ENCODE assay signal across 8 mouse cellular contexts in the genomic region with DNA sequence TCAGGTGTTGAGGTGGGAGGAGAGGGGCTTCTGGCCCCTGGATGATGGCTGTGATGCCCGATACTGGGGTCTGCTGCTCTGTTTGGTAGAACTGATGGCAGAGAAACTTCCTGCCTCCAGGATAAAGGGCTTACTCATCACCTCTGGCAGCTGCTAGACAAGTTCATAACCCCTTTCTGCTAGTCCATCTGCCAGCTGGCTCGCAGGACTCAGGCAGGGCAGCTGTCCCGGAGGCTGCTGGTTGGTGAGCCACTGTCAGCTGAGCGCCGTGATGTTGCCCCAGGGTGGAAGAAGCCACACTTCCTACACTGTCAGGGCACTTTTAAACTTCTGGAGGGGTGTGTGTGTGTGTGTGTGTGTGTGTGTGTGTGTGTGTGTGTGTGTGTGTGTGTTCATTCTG. TPM values are rescaled to one million over a fixed set of nuclear protein-coding genes. Genes with fewer than 3 reads are reported as not detected.
A peak's percentile ranks its signal among the peaks of the same experiment; 100 is the strongest.
DNase-seq lines count a peak whose midpoint lies in the region; ATAC-seq lines count a peak whose summit lies in the region.
"Not testable (repeated sequence)": the region's sequence is repeated elsewhere in the genome, so short reads cannot be mapped to it uniquely, and the experiment has no call there.

No protein-coding gene starts in this region.

- H3K27me3 ChIP-seq in limb, embryonic 13.5 days: not testable (repeated sequence)

- H3K4me2 ChIP-seq in limb, embryonic 13.5 days (replicated peaks): not testable (repeated sequence)

- peak; percentile 53 for DNase-seq in adrenal gland, adult 8-10 months
- peak; percentile 88 for DNase-seq in gastrocnemius, postnatal 25 days
- peak; percentile 71 to 75 for DNase-seq in heart, postnatal 36 days
- peak; percentile 64 for DNase-seq in lung, postnatal 36 days
- peak; percentile 86 for DNase-seq in skeletal muscle tissue, adult 2 months (ENCODE audit: low read depth, low spot score)
- peak; percentile 29 for DNase-seq in urinary bladder, postnatal 25 days (ENCODE audit: low spot score)

- peak; percentile 26; the same call in 1 of the 2 replicates for ATAC-seq in common myeloid progenitor, adult 5-6 weeks (replicated peaks; ENCODE audit: low read depth, poor library complexity, severe bottlenecking)
- peak; percentile 51; the same call in 1 of the 2 replicates for ATAC-seq in limb, embryonic 13.5 days (ENCODE audit: low FRiP score, low read depth)

- not testable (repeated sequence) for H3K4me1 ChIP-seq in limb, embryonic 13.5 days

- intact Hi-C loops in heart, postnatal 36 days (cut with DNase I): not testable (repeated sequence)

- not testable (repeated sequence) for H3K9ac ChIP-seq in limb, embryonic 13.5 days

- not testable (repeated sequence) for H3K27ac ChIP-seq in limb, embryonic 13.5 days

- WGBS in limb, embryonic 13.5 days: 69% methylated on average over 5 of the region's 5 CpGs

- peaks cover 37% of the 10 kb centered on the region for H3K36me3 ChIP-seq in limb, embryonic 13.5 days

- not testable (repeated sequence) for H3K9me3 ChIP-seq in limb, embryonic 13.5 days

- H3K4me3 ChIP-seq in limb, embryonic 13.5 days: not testable (repeated sequence)

RNA-seq across cellular contexts. Expression of gene St3gal5, which starts 56.6 kb away (rescaled TPM):
- 100 to 1,000 TPM; 106 to 366 (median 212) TPM for total RNA-seq in adrenal gland, adult 8-10 months (2022)
- total RNA-seq in common myeloid progenitor, adult 5-6 weeks (2017): 33.8 and 41.8 TPM in 2 replicates
- 100 to 1,000 TPM in 1 of 2 experiments, 10 to 100 TPM in 1; 89.0 to 117 TPM for total RNA-seq in gastrocnemius, postnatal 25 days (2021)
- total RNA-seq in heart, postnatal 36 days (2021): 10 to 100 TPM; 58.4 to 66.9 TPM
- polyA plus RNA-seq in limb, embryonic 13.5 days (2015; fragmentation: Nextera tagmentation; extraction: Ambion mirVana): 30.6 and 31.2 TPM in 2 replicates

Comparison
In these comparisons a context has a peak if more than half of its experiments do, and no peak if none do; other contexts are left out.
1. DNase-seq: peak in every context shown above with its lines; median percentile 88 in gastrocnemius, postnatal 25 days; 86 in skeletal muscle tissue, adult 2 months; 73 in heart, postnatal 36 days; 64 in lung, postnatal 36 days; 53 in adrenal gland, adult 8-10 months; 29 in urinary bladder, postnatal 25 days.